Mouse (Mus musculus): Measurements from ENCODE around the gene Smco4. TPM values are rescaled to one million over a fixed set of nuclear protein-coding genes. Genes with fewer than 3 reads are reported as not detected.

Gene Smco4
- total and polyA plus RNA-seq, 3 experiments = 26.9 to 65.6 (median 49.6) TPM

GRCm38 (mm10) chr9:15489293-15489692 lies 3.9 kb upstream of the Smco4 start:
- no peaks in the 10 kb centered on the region for H3K79me2 ChIP-seq (replicated peaks; ENCODE audit: control insufficient read depth, extremely low read depth, insufficient read depth, poor library complexity, severe bottlenecking)
- dilution Hi-C loops (cut with MboI; ENCODE audit: extremely low pct_ligation_motif_present, extremely low pct_unique_long_range_greater_than_20kb, low sequenced_read_pairs) = no loop called here
- DNase-seq (ENCODE audit: extremely low read depth) = no peak
- H3K27ac ChIP-seq (ENCODE audit: insufficient read depth, low read depth) = no peak overlapping the region
- in situ Hi-C loops (cut with MboI; ENCODE audit: low pct_ligation_motif_present, low pct_unique_long_range_greater_than_20kb, low sequenced_read_pairs) = no loop called here
- H3K36me3 ChIP-seq (replicated peaks in 1 of 2; ENCODE audit: control insufficient read depth in 1 of 2, insufficient read depth in 1 of 2, low read length in 1 of 2) = no peaks in the 10 kb centered on the region
- no peaks in the 10 kb centered on the region for H3K9me3 ChIP-seq (replicated peaks; ENCODE audit: low read length)
- H3K4me2 ChIP-seq (ENCODE audit: insufficient read depth, low read depth, poor library complexity, severe bottlenecking) = no peak overlapping the region
- no peak overlapping the region for H3K4me3 ChIP-seq (replicated peaks in 1 of 3; ENCODE audit: low read depth in 2 of 3, low read length in 2 of 3, poor library complexity in 1 of 3)
- H3K4me1 ChIP-seq (ENCODE audit: control insufficient read depth in 1 of 2, insufficient read depth in 2 of 2) = peaks cover 28 to 74% of the 10 kb centered on the region in 2 experiments
- TF ChIP-seq MAX (IDR thresholded peaks at IDR 0.05; ENCODE audit: low read length) (no peak), KAT2A (IDR thresholded peaks at IDR 0.05; ENCODE audit: insufficient replicate concordance, low read length) (no peak), JUN (IDR thresholded peaks at IDR 0.05; ENCODE audit: insufficient read depth, low read depth, low read length) (no peak), JUND (conservative IDR thresholded peaks at IDR 0.05; ENCODE audit: low read depth, low read length) (no peak), CHD2 (IDR thresholded peaks at IDR 0.05; ENCODE audit: low read length) (no peak), ZC3H11A (IDR thresholded peaks at IDR 0.05; ENCODE audit: low read depth, low read length) (no peak)
- no peak overlapping the region for H3K9ac ChIP-seq (ENCODE audit: insufficient read depth, low read depth)
- no peaks in the 10 kb centered on the region for H3K27me3 ChIP-seq (replicated peaks)

GRCm38 (mm10) chr9:15490331-15491100 lies 2.7 kb upstream of the Smco4 start:
- H3K36me3 ChIP-seq (replicated peaks in 1 of 2; ENCODE audit: control insufficient read depth in 1 of 2, insufficient read depth in 1 of 2, low read length in 1 of 2) = no peaks in the 10 kb centered on the region
- no peak for DNase-seq (ENCODE audit: extremely low read depth)
- TF ChIP-seq BHLHE40 (IDR thresholded peaks at IDR 0.05; ENCODE audit: low read depth, low read length) (no peak), NRF1 (IDR thresholded peaks at IDR 0.05; ENCODE audit: low read depth, low read length) (no peak), MAZ (IDR thresholded peaks at IDR 0.05; ENCODE audit: low read depth, low read length) (no peak), EP300 (IDR thresholded peaks at IDR 0.05; ENCODE audit: low read length) (no peak), MYC (IDR thresholded peaks at IDR 0.05; ENCODE audit: low read depth, low read length) (no peak), ZNF384 (IDR thresholded peaks at IDR 0.05; ENCODE audit: low read depth, low read length) (no peak), KAT2A (IDR thresholded peaks at IDR 0.05; ENCODE audit: insufficient replicate concordance, low read length) (no peak), ZKSCAN1 (IDR thresholded peaks at IDR 0.05; ENCODE audit: borderline replicate concordance, low read depth, low read length) (no peak), TCF12 (IDR thresholded peaks at IDR 0.05; ENCODE audit: low read depth, low read length) (no peak), RCOR1 (conservative IDR thresholded peaks at IDR 0.05; ENCODE audit: low read depth, low read length) (no peak)
- no peak overlapping the region for H3K9ac ChIP-seq (ENCODE audit: insufficient read depth, low read depth)
- H3K4me2 ChIP-seq (ENCODE audit: insufficient read depth, low read depth, poor library complexity, severe bottlenecking) = no peak overlapping the region
- dilution Hi-C loops (cut with MboI; ENCODE audit: extremely low pct_ligation_motif_present, extremely low pct_unique_long_range_greater_than_20kb, low sequenced_read_pairs) (no loop called here), in situ Hi-C loops (cut with MboI; ENCODE audit: low pct_ligation_motif_present, low pct_unique_long_range_greater_than_20kb, low sequenced_read_pairs) (no loop called here)
- peak overlapping the region in 1 of 3 experiments; percentile 47 for H3K4me3 ChIP-seq (replicated peaks in 1 of 3; ENCODE audit: low read depth in 2 of 3, low read length in 2 of 3, poor library complexity in 1 of 3)
- H3K27ac ChIP-seq (ENCODE audit: insufficient read depth, low read depth) = no peak overlapping the region
- H3K4me1 ChIP-seq (ENCODE audit: control insufficient read depth in 1 of 2, insufficient read depth in 2 of 2) = peaks cover 32 to 80% of the 10 kb centered on the region in 2 experiments
- peaks cover 8% of the 10 kb centered on the region; the same call in 1 of the 2 replicates for H3K79me2 ChIP-seq (replicated peaks; ENCODE audit: control insufficient read depth, extremely low read depth, insufficient read depth, poor library complexity, severe bottlenecking)
- no peaks in the 10 kb centered on the region for H3K27me3 ChIP-seq (replicated peaks)
- no peaks in the 10 kb centered on the region for H3K9me3 ChIP-seq (replicated peaks; ENCODE audit: low read length)
